Mouse (Mus musculus): ENCODE data around the gene Olfml2a.

DNA sequence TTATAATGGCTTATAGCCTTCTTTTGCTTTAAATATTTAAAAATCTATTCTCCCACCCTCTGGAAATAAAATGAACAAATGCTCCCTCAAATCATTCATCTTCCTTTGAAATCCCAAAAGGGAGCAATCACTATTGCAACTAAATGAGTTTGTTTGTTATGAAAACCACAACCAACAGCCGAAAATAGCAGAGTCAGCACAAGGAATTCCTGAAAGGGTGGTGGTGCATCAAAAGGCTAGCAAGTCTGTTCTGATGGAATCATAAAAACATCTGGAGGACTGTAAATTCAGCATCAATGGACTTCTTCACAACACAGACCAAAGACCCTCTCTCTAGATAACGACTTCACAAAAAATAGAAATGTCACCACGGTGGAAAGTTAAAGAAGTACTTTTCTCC lies 8.3 kb upstream of the Olfml2a start:
- TF ChIP-seq CTCF (IDR thresholded peaks at IDR 0.05; ENCODE audit: extremely low read depth, insufficient read depth, low read length) (no peak), POLR2A (IDR thresholded peaks at IDR 0.05; ENCODE audit: extremely low read depth, insufficient read depth, low read length) (no peak)

Data from cortical plate, adult 2 months (tissue).